Mouse (Mus musculus) CH12.LX (cell line): Measurements from ENCODE around the gene Neu2. TPM values are rescaled to one million over a fixed set of nuclear protein-coding genes. Genes with fewer than 3 reads are reported as not detected.

ENCODE experiments used
- DNase-seq: peaks from one replicate; pipeline ENCODE4 v3.0.0-alpha.2; 2013; ENCODE audit errors: extremely low read depth
- H3K27ac ChIP-seq: 2 replicates; pipeline ENCODE4 v1.5.1; 2012; ENCODE audit warnings: low read depth, mild to moderate bottlenecking, control low read depth, moderate library complexity; ENCODE audit not compliant: insufficient read depth
- H3K27me3 ChIP-seq: replicated peaks from 2 replicates; pipeline ENCODE3; 2012; ENCODE audit warnings: inconsistent platforms
- H3K36me3 ChIP-seq, 2 experiments: replicated peaks in 1 of 2; 2 replicates each; pipeline versions ENCODE3 to v1.6.1; 2012; ENCODE audit warnings: inconsistent platforms in 1 of 2, low read length in 1 of 2, mild to moderate bottlenecking in 1 of 2, mixed read lengths in 1 of 2, moderate library complexity in 1 of 2; ENCODE audit not compliant: control insufficient read depth in 1 of 2, insufficient read depth in 1 of 2
- H3K4me1 ChIP-seq, 2 experiments: 2 replicates each; pipeline ENCODE4 v1.6.1; 2012; ENCODE audit warnings: inconsistent platforms in 1 of 2, moderate library complexity in 1 of 2; ENCODE audit not compliant: insufficient read depth in 2 of 2, control insufficient read depth in 1 of 2
- H3K4me2 ChIP-seq: 2 replicates; pipeline ENCODE4 v1.6.1; 2012; ENCODE audit warnings: low read depth, mild to moderate bottlenecking, control low read depth; ENCODE audit not compliant: poor library complexity, insufficient read depth, severe bottlenecking
- H3K4me3 ChIP-seq, 3 experiments: fragments of 150-350 bp in 1 of 3; sonication (generic) in 1 of 3; replicated peaks in 1 of 3; 2 replicates each; pipeline versions ENCODE3 to v1.5.1; 2011 to 2012; ENCODE audit warnings: low read depth in 2 of 3, low read length in 2 of 3, mild to moderate bottlenecking in 2 of 3, moderate library complexity in 2 of 3, control low read depth in 1 of 3, improper control_type of control experiment in 1 of 3, inconsistent platforms in 1 of 3, mixed read lengths in 1 of 3; ENCODE audit not compliant: poor library complexity in 1 of 3
- H3K79me2 ChIP-seq: replicated peaks from 2 replicates; pipeline ENCODE4 v1.6.1; 2012; ENCODE audit warnings: mild to moderate bottlenecking, moderate library complexity; ENCODE audit not compliant: control insufficient read depth, poor library complexity, insufficient read depth, severe bottlenecking; ENCODE audit errors: extremely low read depth
- H3K9ac ChIP-seq: 2 replicates; pipeline ENCODE4 v1.6.1; 2012; ENCODE audit warnings: low read depth, mild to moderate bottlenecking, control low read depth, moderate library complexity; ENCODE audit not compliant: insufficient read depth
- H3K9me3 ChIP-seq: replicated peaks from 2 replicates; pipeline ENCODE3; 2012; ENCODE audit warnings: low read length, inconsistent platforms, mixed read lengths
- BHLHE40 ChIP-seq: IDR thresholded peaks from 2 replicates; pipeline ENCODE4 v1.6.1; 2011; ENCODE audit warnings: mild to moderate bottlenecking, low read depth, low read length, improper control_type of control experiment
- CHD1 ChIP-seq: IDR thresholded peaks from 2 replicates; pipeline ENCODE4 v1.6.1; 2012; ENCODE audit warnings: low read depth, low read length, improper control_type of control experiment, inconsistent platforms
- CHD2 ChIP-seq: IDR thresholded peaks from 2 replicates; pipeline ENCODE4 v1.6.1; 2011; ENCODE audit warnings: low read length, improper control_type of control experiment
- CTCF ChIP-seq, 2 experiments: IDR thresholded peaks in 1 of 2; conservative IDR thresholded peaks in 1 of 2; 2 replicates each; pipeline ENCODE4 v1.5.1; 2011 to 2012; ENCODE audit warnings: low read depth in 2 of 2, low read length in 2 of 2, improper control_type of control experiment in 1 of 2, inconsistent platforms in 1 of 2, mild to moderate bottlenecking in 1 of 2, moderate library complexity in 1 of 2
- E2F4 ChIP-seq: IDR thresholded peaks from 2 replicates; pipeline ENCODE4 v1.6.1; 2011; ENCODE audit warnings: low read depth, low read length, improper control_type of control experiment; ENCODE audit not compliant: insufficient replicate concordance
- ELF1 ChIP-seq: IDR thresholded peaks from 2 replicates; pipeline ENCODE4 v1.6.1; 2014; ENCODE audit warnings: low read depth, mild to moderate bottlenecking, inconsistent platforms, low read length, improper control_type of control experiment
- EP300 ChIP-seq: IDR thresholded peaks from 2 replicates; pipeline ENCODE4 v1.6.1; 2011; ENCODE audit warnings: low read length, improper control_type of control experiment
- ETS1 ChIP-seq: conservative IDR thresholded peaks from 2 replicates; pipeline ENCODE4 v1.6.1; 2012; ENCODE audit warnings: low read depth, mild to moderate bottlenecking, inconsistent platforms, low read length, improper control_type of control experiment, moderate library complexity
- GABPA ChIP-seq: IDR thresholded peaks from 2 replicates; pipeline ENCODE4 v1.6.1; 2012; ENCODE audit warnings: low read depth, low read length, improper control_type of control experiment, inconsistent platforms; ENCODE audit not compliant: insufficient replicate concordance
- HCFC1 ChIP-seq: IDR thresholded peaks from 2 replicates; pipeline ENCODE4 v1.6.1; 2012; ENCODE audit warnings: low read depth, mild to moderate bottlenecking, inconsistent platforms, low read length, improper control_type of control experiment
- IRF4 ChIP-seq: IDR thresholded peaks from 2 replicates; pipeline ENCODE4 v1.6.1; 2014; ENCODE audit warnings: low read depth, mild to moderate bottlenecking, inconsistent platforms, low read length, improper control_type of control experiment
- JUN ChIP-seq: IDR thresholded peaks from 2 replicates; pipeline ENCODE4 v1.6.1; 2011; ENCODE audit warnings: low read depth, mild to moderate bottlenecking, low read length, improper control_type of control experiment, moderate library complexity; ENCODE audit not compliant: insufficient read depth
- JUND ChIP-seq: conservative IDR thresholded peaks from 2 replicates; pipeline ENCODE4 v1.6.1; 2011; ENCODE audit warnings: low read depth, low read length, improper control_type of control experiment
- KAT2A ChIP-seq: IDR thresholded peaks from 2 replicates; pipeline ENCODE4 v1.6.1; 2012; ENCODE audit warnings: low read length, improper control_type of control experiment, inconsistent platforms; ENCODE audit not compliant: insufficient replicate concordance
- MAFK ChIP-seq: IDR thresholded peaks from 2 replicates; pipeline ENCODE4 v1.6.1; 2011; ENCODE audit warnings: low read length, improper control_type of control experiment; ENCODE audit not compliant: insufficient replicate concordance
- MAX ChIP-seq: IDR thresholded peaks from 2 replicates; pipeline ENCODE4 v1.6.1; 2011; ENCODE audit warnings: low read length, improper control_type of control experiment
- MAZ ChIP-seq: IDR thresholded peaks from 2 replicates; pipeline ENCODE4 v1.6.1; 2012; ENCODE audit warnings: low read depth, mild to moderate bottlenecking, inconsistent platforms, low read length, improper control_type of control experiment, moderate library complexity
- MEF2A ChIP-seq: IDR thresholded peaks from 2 replicates; pipeline ENCODE4 v1.6.1; 2014; ENCODE audit warnings: low read depth, mild to moderate bottlenecking, inconsistent platforms, low read length, improper control_type of control experiment, borderline replicate concordance
- MXI1 ChIP-seq: IDR thresholded peaks from 2 replicates; pipeline ENCODE4 v1.6.1; 2011; ENCODE audit warnings: mild to moderate bottlenecking, low read depth, low read length, improper control_type of control experiment
- MYC ChIP-seq: IDR thresholded peaks from 2 replicates; pipeline ENCODE4 v1.6.1; 2011; ENCODE audit warnings: low read depth, mild to moderate bottlenecking, improper control_type of control experiment, low read length
- NELFE ChIP-seq: IDR thresholded peaks from 2 replicates; pipeline ENCODE4 v1.6.1; 2011; ENCODE audit warnings: low read depth, low read length, improper control_type of control experiment
- NRF1 ChIP-seq: IDR thresholded peaks from 2 replicates; pipeline ENCODE4 v1.6.1; 2014; ENCODE audit warnings: low read depth, mild to moderate bottlenecking, inconsistent platforms, low read length, improper control_type of control experiment, moderate library complexity
- PAX5 ChIP-seq: IDR thresholded peaks from 2 replicates; pipeline ENCODE4 v1.6.1; 2012; ENCODE audit warnings: low read length, inconsistent platforms, mixed read lengths
- POLR2A ChIP-seq: IDR thresholded peaks from 2 replicates; pipeline ENCODE4 v1.6.1; 2011; ENCODE audit warnings: low read depth, mild to moderate bottlenecking, improper control_type of control experiment, low read length
- POLR2AphosphoS2 ChIP-seq: IDR thresholded peaks from 2 replicates; pipeline ENCODE4 v1.6.1; 2011; ENCODE audit warnings: low read depth, low read length, improper control_type of control experiment
- RAD21 ChIP-seq: IDR thresholded peaks from 2 replicates; pipeline ENCODE4 v1.6.1; 2011; ENCODE audit warnings: low read depth, mild to moderate bottlenecking, low read length, improper control_type of control experiment, moderate library complexity
- RCOR1 ChIP-seq: conservative IDR thresholded peaks from 2 replicates; pipeline ENCODE4 v1.6.1; 2012; ENCODE audit warnings: low read depth, mild to moderate bottlenecking, inconsistent platforms, low read length, improper control_type of control experiment
- SIN3A ChIP-seq: IDR thresholded peaks from 2 replicates; pipeline ENCODE4 v1.6.1; 2012; ENCODE audit warnings: low read length, improper control_type of control experiment, inconsistent platforms
- SMC3 ChIP-seq: IDR thresholded peaks from 2 replicates; pipeline ENCODE4 v1.6.1; 2011; ENCODE audit warnings: low read depth, low read length, improper control_type of control experiment
- TBP ChIP-seq: conservative IDR thresholded peaks from 2 replicates; pipeline ENCODE4 v1.6.1; 2011; ENCODE audit warnings: low read depth, low read length, improper control_type of control experiment
- TCF12 ChIP-seq: IDR thresholded peaks from 2 replicates; pipeline ENCODE4 v1.6.1; 2014; ENCODE audit warnings: low read depth, mild to moderate bottlenecking, inconsistent platforms, low read length, improper control_type of control experiment
- UBTF ChIP-seq: IDR thresholded peaks from 2 replicates; pipeline ENCODE4 v1.6.1; 2012; ENCODE audit warnings: low read depth, mild to moderate bottlenecking, inconsistent platforms, low read length, improper control_type of control experiment, moderate library complexity
- USF1 ChIP-seq: IDR thresholded peaks from 2 replicates; pipeline ENCODE4 v1.6.1; 2014; ENCODE audit warnings: low read depth, mild to moderate bottlenecking, inconsistent platforms, low read length, improper control_type of control experiment
- USF2 ChIP-seq: conservative IDR thresholded peaks from 2 replicates; pipeline ENCODE4 v1.6.1; 2011; ENCODE audit warnings: low read depth, low read length, improper control_type of control experiment
- ZC3H11A ChIP-seq: IDR thresholded peaks from 2 replicates; pipeline ENCODE4 v1.6.1; 2012; ENCODE audit warnings: low read depth, mild to moderate bottlenecking, inconsistent platforms, low read length, improper control_type of control experiment
- ZKSCAN1 ChIP-seq: IDR thresholded peaks from 2 replicates; pipeline ENCODE4 v1.6.1; 2012; ENCODE audit warnings: low read depth, inconsistent platforms, low read length, improper control_type of control experiment, borderline replicate concordance
- ZMIZ1 ChIP-seq: IDR thresholded peaks from 2 replicates; pipeline ENCODE4 v1.6.1; 2012; ENCODE audit warnings: low read depth, mild to moderate bottlenecking, inconsistent platforms, low read length, improper control_type of control experiment
- ZNF384 ChIP-seq: IDR thresholded peaks from 2 replicates; pipeline ENCODE4 v1.6.1; 2012; ENCODE audit warnings: low read depth, low read length, improper control_type of control experiment, inconsistent platforms
- dilution Hi-C: fragments of 300-500 bp; cut with MboI; formaldehyde crosslinking; loops from 2 replicates; pipeline ENCODE4 v1.14.3; 2020; ENCODE audit warnings: low sequenced_read_pairs; ENCODE audit not compliant: extremely low pct_unique_long_range_greater_than_20kb, extremely low pct_ligation_motif_present
- in situ Hi-C: fragments of 300-500 bp; cut with MboI; formaldehyde crosslinking; loops from 3 replicates; pipeline ENCODE4 v1.14.3; 2019; ENCODE audit warnings: low sequenced_read_pairs, low pct_ligation_motif_present, low pct_unique_long_range_greater_than_20kb, mixed read lengths
- polyA plus RNA-seq: library from polyadenylated mRNA; unstranded; fragments of >175 nt; gene quantifications from 2 replicates; pipeline ENCODE4 v1.2.1, GENCODE M21; 2012; ENCODE audit warnings: low read depth; ENCODE audit not compliant: insufficient read length
- total RNA-seq, 2 experiments: library from RNA; depleted of rRNA; stranded (reverse); fragments of 300-350 nt in 1 of 2; fragments of >200 nt in 1 of 2; gene quantifications; 2 replicates each; pipeline ENCODE4 v1.2.3; 2012 to 2014

Neu2 gene
- total and polyA plus RNA-seq, 3 experiments = not detected

DNA sequence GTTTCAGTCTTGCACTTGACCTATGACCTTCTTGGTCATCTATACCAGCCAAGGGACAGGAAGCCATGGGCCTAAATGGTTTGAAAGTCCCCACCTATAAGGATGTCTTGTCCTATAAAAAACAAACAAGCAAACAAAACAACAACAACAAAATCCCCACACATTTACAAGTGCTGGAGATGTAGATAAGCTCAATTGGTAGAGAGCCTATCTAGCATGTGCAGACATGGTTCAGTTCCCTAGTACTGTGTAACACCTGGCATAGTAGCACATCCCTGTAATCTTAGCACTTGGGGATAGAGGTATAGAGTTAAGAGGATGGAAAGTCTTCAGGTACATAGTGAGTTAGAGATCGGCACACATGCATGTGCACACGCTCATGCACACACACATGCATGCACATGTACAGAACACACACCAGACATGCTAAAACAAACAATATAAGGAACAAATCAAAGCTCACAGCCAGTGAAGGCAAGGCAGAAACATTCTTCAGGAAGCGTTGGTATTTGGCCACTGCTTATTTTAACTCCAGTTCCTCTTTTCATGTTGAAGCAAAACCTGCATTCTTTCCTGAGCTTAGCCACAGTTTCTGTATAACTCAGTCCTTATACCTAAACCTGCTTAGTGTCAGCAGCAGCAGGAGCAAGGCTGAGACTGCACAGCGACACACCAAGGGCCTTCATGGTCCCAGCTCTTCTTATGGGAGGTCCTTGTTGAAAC lies 128.3 kb downstream of the Neu2 start:
- peak; percentile 77 for DNase-seq
- dilution Hi-C loops (no loop called here), in situ Hi-C loops (no loop called here)
- no peaks in the 10 kb centered on the region for H3K9me3 ChIP-seq
- H3K79me2 ChIP-seq = peaks cover 45% of the 10 kb centered on the region
- peaks cover 39 to 81% of the 10 kb centered on the region in 2 experiments for H3K4me1 ChIP-seq
- H3K36me3 ChIP-seq = peaks cover 44 to 79% of the 10 kb centered on the region in 2 experiments
- H3K4me3 ChIP-seq = peak overlapping the region in 1 of 3 experiments; percentile 41
- H3K4me2 ChIP-seq = peak overlapping the region; percentile 63
- H3K9ac ChIP-seq = peak overlapping the region; percentile 29
- TF ChIP-seq JUN = peak; percentile 30; the same call in 1 of the 2 replicates
- no peak for TF ChIP-seq KAT2A
- TF ChIP-seq CHD1 = no peak; the same call in 1 of the 2 replicates
- peak; percentile 51; the same call in 1 of the 2 replicates for TF ChIP-seq MAFK
- peak; percentile 97 for TF ChIP-seq EP300
- 0 out of 2 replicates have a peak, but pooled peaks have one; percentile 9 for TF ChIP-seq MAX
- no peak for TF ChIP-seq NELFE
- no peak for TF ChIP-seq MAZ
- peak; percentile 76 for TF ChIP-seq ETS1
- no peak for TF ChIP-seq PAX5
- peak; percentile 66; the same call in 1 of the 2 replicates for TF ChIP-seq BHLHE40
- peak in 1 of 2 experiments; percentile 30; a peak in 2 of 4 replicates for TF ChIP-seq CTCF (conservative IDR thresholded peaks at IDR 0.05 in 1 of 2, IDR thresholded peaks at IDR 0.05 in 1 of 2; ENCODE audit: low read depth in 2 of 2, low read length in 2 of 2)
- TF ChIP-seq TBP = no peak
- TF ChIP-seq IRF4 = peak; percentile 92
- TF ChIP-seq MYC = peak; percentile 76
- TF ChIP-seq POLR2AphosphoS2 = no peak; the same call in 1 of the 2 replicates
- peak; percentile 36; the same call in 1 of the 2 replicates for TF ChIP-seq ELF1
- TF ChIP-seq ZMIZ1 = 0 out of 2 replicates have a peak, but pooled peaks have one; percentile 49
- 0 out of 2 replicates have a peak, but pooled peaks have one; percentile 14 for TF ChIP-seq MXI1
- TF ChIP-seq ZKSCAN1 = no peak
- peak; percentile 84 for TF ChIP-seq TCF12
- TF ChIP-seq SMC3 = peak; percentile 48
- TF ChIP-seq RCOR1 = peak; percentile 82
- TF ChIP-seq GABPA = no peak
- TF ChIP-seq JUND = peak; percentile 78
- no peak for TF ChIP-seq USF2
- TF ChIP-seq USF1 = no peak
- peak; percentile 25; the same call in 1 of the 2 replicates for TF ChIP-seq SIN3A
- peak; percentile 48; the same call in 1 of the 2 replicates for TF ChIP-seq CHD2
- TF ChIP-seq RAD21 = peak; percentile 33
- peak; percentile 88 for TF ChIP-seq MEF2A
- peak; percentile 41 for TF ChIP-seq POLR2A
- no peak for TF ChIP-seq E2F4
- no peak for TF ChIP-seq HCFC1
- no peak for TF ChIP-seq UBTF
- no peak for TF ChIP-seq NRF1
- TF ChIP-seq ZC3H11A = no peak
- no peak; the same call in 1 of the 2 replicates for TF ChIP-seq ZNF384
- H3K27me3 ChIP-seq = no peaks in the 10 kb centered on the region
- peak overlapping the region; percentile 100 for H3K27ac ChIP-seq
